Mouse (Mus musculus) ES-E14 (cell line): ENCODE measurements around the gene F2rl1. TPM values are rescaled to one million over a fixed set of nuclear protein-coding genes. Genes with fewer than 3 reads are reported as not detected.

Experiments used
- DNase-seq: peaks from one replicate; pipeline ENCODE4 v3.0.0-alpha.2; 2013; ENCODE audit warnings: low read depth, low spot score
- H3K27ac ChIP-seq: 2 replicates; pipeline ENCODE4 v1.5.1; 2012; ENCODE audit warnings: low read depth, mild to moderate bottlenecking, low read length, moderate library complexity, mixed read lengths; ENCODE audit not compliant: poor library complexity, insufficient read depth, severe bottlenecking
- H3K36me3 ChIP-seq: 2 replicates; pipeline ENCODE4 v1.6.1; 2012; ENCODE audit warnings: mild to moderate bottlenecking, low read length, moderate library complexity, mixed read lengths; ENCODE audit not compliant: control insufficient read depth, poor library complexity, insufficient read depth, severe bottlenecking
- H3K4me1 ChIP-seq, 2 experiments: fragments of 150-350 bp in 1 of 2; sonication (generic) in 1 of 2; 2 replicates each; pipeline ENCODE4 v1.6.1; 2012; ENCODE audit warnings: low read length in 2 of 2, mild to moderate bottlenecking in 1 of 2, mixed read lengths in 1 of 2; ENCODE audit not compliant: control insufficient read depth in 2 of 2, insufficient read depth in 2 of 2, poor library complexity in 1 of 2
- H3K4me3 ChIP-seq, 2 experiments: fragments of 150-350 bp in 1 of 2; sonication (generic) in 1 of 2; 2 replicates each; pipeline ENCODE4 v1.5.1; 2012; ENCODE audit warnings: low read length in 2 of 2, low read depth in 1 of 2, mild to moderate bottlenecking in 1 of 2, mixed read lengths in 1 of 2; ENCODE audit not compliant: insufficient read depth in 1 of 2, poor library complexity in 1 of 2, severe bottlenecking in 1 of 2
- H3K9ac ChIP-seq: 2 replicates; pipeline ENCODE4 v1.6.1; 2012; ENCODE audit warnings: low read depth, mild to moderate bottlenecking, low read length, mixed read lengths; ENCODE audit not compliant: poor library complexity, insufficient read depth, severe bottlenecking
- H3K9me3 ChIP-seq: fragments of 150-350 bp; sonication (generic); 2 replicates; pipeline ENCODE4 v1.6.1; 2012; ENCODE audit warnings: low read depth, mild to moderate bottlenecking, low read length; ENCODE audit not compliant: control insufficient read depth, insufficient read depth
- CHD2 ChIP-seq: IDR thresholded peaks from 2 replicates; pipeline ENCODE4 v1.6.1; 2014; ENCODE audit warnings: mild to moderate bottlenecking, low read depth, low read length, inconsistent platforms
- HCFC1 ChIP-seq: IDR thresholded peaks from 2 replicates; pipeline ENCODE4 v1.6.1; 2012; ENCODE audit warnings: low read length, inconsistent platforms, borderline replicate concordance; ENCODE audit not compliant: insufficient read depth
- MAFK ChIP-seq: IDR thresholded peaks from 2 replicates; pipeline ENCODE4 v1.6.1; 2014; ENCODE audit warnings: mild to moderate bottlenecking, low read depth, low read length, inconsistent platforms; ENCODE audit not compliant: insufficient read depth
- ZC3H11A ChIP-seq: IDR thresholded peaks from 2 replicates; pipeline ENCODE4 v1.6.1; 2012; ENCODE audit warnings: low read depth, mild to moderate bottlenecking, inconsistent platforms, low read length, borderline replicate concordance
- ZNF384 ChIP-seq: IDR thresholded peaks from 2 replicates; pipeline ENCODE4 v1.6.1; 2012; ENCODE audit warnings: low read depth, low read length, inconsistent platforms
- in situ Hi-C, 2 experiments: fragments of 600-800 bp; cut with MboI; formaldehyde crosslinking; loops; one replicate each; pipeline ENCODE4 v1.15.1; 2025; ENCODE audit warnings: low sequenced_read_pairs in 2 of 2, inconsistent platforms in 1 of 2; ENCODE audit not compliant: unreplicated experiment in 2 of 2
- total RNA-seq: library from RNA; depleted of rRNA; stranded (reverse); fragments of 300-350 nt; gene quantifications from 2 replicates; pipeline ENCODE4 v1.2.3, GENCODE M21; 2012

F2rl1 gene
- total RNA-seq, 1 experiment: 51.7 TPM

DNA sequence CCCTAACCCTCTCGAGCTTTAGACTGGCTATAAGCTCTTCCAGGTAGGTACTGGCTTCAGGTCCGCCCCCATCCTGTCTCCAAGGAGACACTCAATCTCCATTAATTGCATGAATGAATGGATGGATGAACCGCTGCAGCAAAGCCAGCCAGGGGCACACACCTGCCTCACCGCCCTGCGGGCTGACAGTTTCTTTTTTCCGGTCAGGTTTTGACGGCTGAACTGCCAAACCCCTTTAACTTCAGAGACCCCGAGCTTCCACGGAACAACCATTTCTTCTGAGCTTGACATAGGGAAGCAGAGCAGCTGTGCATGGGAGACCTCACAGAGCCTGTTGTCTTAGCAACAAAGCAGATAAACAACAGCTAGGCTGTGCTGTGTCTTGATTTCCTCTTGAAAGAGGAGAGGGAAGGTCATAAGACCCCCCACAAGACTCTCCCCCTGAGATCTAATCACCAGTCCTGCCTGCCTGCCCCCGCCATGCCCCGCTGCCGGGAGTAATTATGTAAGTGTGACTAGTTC lies 22.1 kb upstream of the F2rl1 start:
- Histone ChIP-seq H3K4me3 (peak overlapping the region in 1 of 2 experiments; percentile 15; a peak in 1 of 4 replicates), H3K27ac (no peak overlapping the region), H3K36me3 (no peaks in the 10 kb centered on the region), H3K4me1 (peaks cover 8 to 12% of the 10 kb centered on the region in 2 experiments; a peak in 3 of 4 replicates), H3K9me3 (no peaks in the 10 kb centered on the region), H3K9ac (no peak overlapping the region)
- TF ChIP-seq HCFC1: no peak
- no peak for TF ChIP-seq ZC3H11A
- no peak for TF ChIP-seq MAFK
- TF ChIP-seq CHD2: no peak
- in situ Hi-C loops: no loop called here
- no peak for DNase-seq

DNA sequence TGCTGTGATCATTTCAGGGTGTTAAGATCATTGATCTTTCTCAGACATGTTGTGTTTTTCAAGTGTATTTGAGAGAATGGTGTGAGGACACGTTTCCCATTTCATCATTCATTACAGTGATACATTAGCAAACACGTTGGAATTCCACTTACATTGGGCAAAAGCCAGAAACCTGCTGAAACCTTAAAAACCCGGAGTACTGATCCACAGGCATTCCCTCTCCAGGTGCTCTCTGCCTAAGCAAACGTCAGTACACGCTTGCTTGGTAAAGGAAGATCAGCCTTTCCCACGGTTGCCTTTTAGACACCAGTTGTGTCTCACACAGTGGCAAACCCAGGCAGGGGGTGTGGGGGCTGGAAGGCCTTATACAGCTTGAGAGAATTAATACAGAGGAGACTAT lies 21.2 kb upstream of the F2rl1 start:
- Histone ChIP-seq H3K27ac (no peak overlapping the region), H3K36me3 (no peaks in the 10 kb centered on the region), H3K4me1 (peaks cover 8 to 9% of the 10 kb centered on the region in 2 experiments; a peak in 3 of 4 replicates), H3K9ac (no peak overlapping the region), H3K4me3 (no peak overlapping the region), H3K9me3 (no peaks in the 10 kb centered on the region)
- TF ChIP-seq MAFK: no peak
- no peak for TF ChIP-seq ZC3H11A
- in situ Hi-C loops: no loop called here
- no peak for DNase-seq

DNA sequence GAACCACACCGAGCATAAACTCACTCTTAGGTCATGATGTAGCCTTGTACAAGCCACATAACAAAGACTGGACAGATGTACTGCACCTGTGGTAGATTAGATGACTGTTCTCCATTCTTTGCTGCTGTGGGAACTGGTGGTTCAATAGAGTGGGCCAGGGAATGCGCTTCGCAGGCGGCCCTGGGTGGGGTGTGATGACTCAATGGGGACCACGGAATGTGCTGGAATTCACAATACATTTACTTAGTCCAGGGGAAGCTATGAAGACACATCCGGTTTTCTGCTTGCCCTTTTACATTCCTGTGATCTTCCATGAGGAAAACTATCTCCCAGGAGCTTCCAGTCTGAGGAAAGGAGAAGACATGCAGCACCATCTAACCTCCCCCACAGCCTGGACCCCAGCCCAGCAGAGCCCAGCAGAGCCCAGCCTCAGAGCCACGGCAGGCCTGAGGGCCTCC lies 20.7 kb upstream of the F2rl1 start:
- no peaks in the 10 kb centered on the region for H3K9me3 ChIP-seq
- H3K27ac ChIP-seq: no peak overlapping the region
- in situ Hi-C loops: no loop called here
- peaks cover 8 to 9% of the 10 kb centered on the region in 2 experiments; a peak in 3 of 4 replicates for H3K4me1 ChIP-seq
- no peak overlapping the region for H3K9ac ChIP-seq
- TF ChIP-seq ZNF384 (no peak), CHD2 (no peak), HCFC1 (no peak), MAFK (no peak), ZC3H11A (no peak)
- no peak overlapping the region for H3K4me3 ChIP-seq
- DNase-seq: no peak
- no peaks in the 10 kb centered on the region for H3K36me3 ChIP-seq

DNA sequence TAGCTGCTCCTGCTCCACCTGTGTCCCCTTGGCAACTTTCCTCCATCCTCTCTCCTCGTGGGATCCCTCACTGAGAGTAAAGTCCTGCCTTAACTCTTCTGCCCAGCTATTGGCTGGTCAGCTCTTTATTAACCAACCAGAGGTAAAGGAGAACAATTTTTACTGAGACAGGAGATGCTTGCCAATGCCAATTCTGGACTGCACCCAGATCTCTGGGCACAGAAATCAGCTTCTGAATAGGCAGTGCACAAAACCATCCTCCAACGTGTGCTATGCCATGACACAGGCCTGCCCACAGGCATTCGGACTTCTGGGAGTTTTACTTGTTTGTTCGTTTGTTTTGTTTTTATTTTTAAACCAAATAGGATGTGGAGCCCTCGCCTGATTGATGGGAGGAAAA lies 13.0 kb upstream of the F2rl1 start:
- in situ Hi-C loops: no loop called here
- no peak overlapping the region for H3K27ac ChIP-seq
- H3K4me1 ChIP-seq: peaks cover 10 to 12% of the 10 kb centered on the region in 2 experiments

DNA sequence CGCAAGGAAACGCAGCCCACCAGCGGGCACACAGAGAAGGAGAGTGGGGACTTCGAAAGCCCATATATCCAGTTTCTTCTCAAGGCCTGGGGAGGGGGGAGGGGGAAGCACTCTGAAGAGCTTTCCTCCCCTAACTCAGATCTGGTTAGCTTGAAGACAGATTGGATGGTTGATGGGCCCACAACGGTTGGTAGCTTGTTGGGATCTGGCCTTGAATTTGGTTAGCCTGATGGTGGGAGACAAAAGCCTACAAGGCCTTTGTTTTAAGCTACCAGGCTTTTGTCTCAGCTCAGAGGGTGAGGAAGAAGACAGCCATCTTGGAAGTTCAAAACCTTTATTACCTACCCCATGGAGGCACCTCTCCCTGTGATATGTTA lies 11.1 kb upstream of the F2rl1 start:
- no peak for DNase-seq
- Histone ChIP-seq H3K27ac (peak overlapping the region; percentile 94), H3K4me1 (peaks cover 20 to 27% of the 10 kb centered on the region in 2 experiments), H3K9ac (peak overlapping the region; percentile 43; the same call in 1 of the 2 replicates), H3K36me3 (no peaks in the 10 kb centered on the region), H3K9me3 (no peaks in the 10 kb centered on the region), H3K4me3 (peak overlapping the region; percentile 36 to 43; a peak in 3 of 4 replicates)
- TF ChIP-seq ZNF384 (no peak), CHD2 (no peak), ZC3H11A (no peak), MAFK (no peak), HCFC1 (no peak)
- in situ Hi-C loops: no loop called here

More for the DNA sequence above, 13.0 kb upstream of the F2rl1 start:
- Histone ChIP-seq H3K9ac (no peak overlapping the region), H3K9me3 (no peaks in the 10 kb centered on the region), H3K36me3 (no peaks in the 10 kb centered on the region), H3K4me3 (no peak overlapping the region)
- DNase-seq: no peak
- no peak for TF ChIP-seq CHD2
- no peak for TF ChIP-seq HCFC1
- TF ChIP-seq MAFK: no peak
- no peak for TF ChIP-seq ZNF384
- no peak for TF ChIP-seq ZC3H11A
